Mouse (Mus musculus) MEL (cell line): ENCODE measurements around the gene Apba1.

ENCODE experiments used
- CTCF ChIP-seq, 3 experiments: IDR thresholded peaks in 2 of 3; conservative IDR thresholded peaks in 1 of 3; 2 replicates each; pipeline ENCODE4 v1.5.1; 2011 to 2012; ENCODE audit warnings: low read length in 3 of 3, low read depth in 2 of 3, mild to moderate bottlenecking in 2 of 3, improper control_type of control experiment in 1 of 3, inconsistent platforms in 1 of 3, mixed read lengths in 1 of 3, moderate library complexity in 1 of 3; ENCODE audit not compliant: control insufficient read depth in 1 of 3, insufficient read depth in 1 of 3, poor library complexity in 1 of 3, severe bottlenecking in 1 of 3
- EP300 ChIP-seq, 2 experiments: IDR thresholded peaks; 2 replicates each; pipeline ENCODE4 v1.6.1; 2011; ENCODE audit warnings: improper control_type of control experiment in 2 of 2, low read length in 2 of 2, low read depth in 1 of 2, mild to moderate bottlenecking in 1 of 2
- GABPA ChIP-seq: IDR thresholded peaks from 2 replicates; pipeline ENCODE4 v1.6.1; 2012; ENCODE audit warnings: low read depth, mild to moderate bottlenecking, inconsistent platforms, low read length, improper control_type of control experiment, moderate library complexity
- GATA1 ChIP-seq: IDR thresholded peaks from 2 replicates; pipeline ENCODE4 v1.6.1; 2011; ENCODE audit warnings: low read depth, low read length, improper control_type of control experiment
- HCFC1 ChIP-seq: IDR thresholded peaks from 2 replicates; pipeline ENCODE4 v1.6.1; 2012; ENCODE audit warnings: low read depth, mild to moderate bottlenecking, inconsistent platforms, low read length, improper control_type of control experiment, moderate library complexity
- MAFK ChIP-seq: IDR thresholded peaks from 2 replicates; pipeline ENCODE4 v1.6.1; 2011; ENCODE audit warnings: low read depth, mild to moderate bottlenecking, low read length, improper control_type of control experiment, borderline replicate concordance
- POLR2A ChIP-seq, 2 experiments: IDR thresholded peaks; 2 replicates each; pipeline ENCODE4 v1.6.1; 2011 to 2012; ENCODE audit warnings: low read length in 2 of 2, mild to moderate bottlenecking in 2 of 2, control low read depth in 1 of 2, improper control_type of control experiment in 1 of 2, low read depth in 1 of 2, moderate library complexity in 1 of 2; ENCODE audit not compliant: control insufficient read depth in 1 of 2, insufficient read depth in 1 of 2, poor library complexity in 1 of 2
- POLR2AphosphoS2 ChIP-seq: IDR thresholded peaks from 2 replicates; pipeline ENCODE4 v1.6.1; 2011; ENCODE audit warnings: low read length, improper control_type of control experiment
- TCF12 ChIP-seq: IDR thresholded peaks from 2 replicates; pipeline ENCODE4 v1.6.1; 2014; ENCODE audit warnings: low read depth, mild to moderate bottlenecking, inconsistent platforms, low read length, improper control_type of control experiment, moderate library complexity
- ZC3H11A ChIP-seq: IDR thresholded peaks from 2 replicates; pipeline ENCODE4 v1.6.1; 2012; ENCODE audit warnings: low read depth, mild to moderate bottlenecking, inconsistent platforms, low read length, improper control_type of control experiment
- ZKSCAN1 ChIP-seq: IDR thresholded peaks from 2 replicates; pipeline ENCODE4 v1.6.1; 2012; ENCODE audit warnings: low read depth, mild to moderate bottlenecking, inconsistent platforms, low read length, improper control_type of control experiment, moderate library complexity
- ZNF384 ChIP-seq: IDR thresholded peaks from 2 replicates; pipeline ENCODE4 v1.6.1; 2012; ENCODE audit warnings: low read depth, mild to moderate bottlenecking, inconsistent platforms, low read length, improper control_type of control experiment

DNA sequence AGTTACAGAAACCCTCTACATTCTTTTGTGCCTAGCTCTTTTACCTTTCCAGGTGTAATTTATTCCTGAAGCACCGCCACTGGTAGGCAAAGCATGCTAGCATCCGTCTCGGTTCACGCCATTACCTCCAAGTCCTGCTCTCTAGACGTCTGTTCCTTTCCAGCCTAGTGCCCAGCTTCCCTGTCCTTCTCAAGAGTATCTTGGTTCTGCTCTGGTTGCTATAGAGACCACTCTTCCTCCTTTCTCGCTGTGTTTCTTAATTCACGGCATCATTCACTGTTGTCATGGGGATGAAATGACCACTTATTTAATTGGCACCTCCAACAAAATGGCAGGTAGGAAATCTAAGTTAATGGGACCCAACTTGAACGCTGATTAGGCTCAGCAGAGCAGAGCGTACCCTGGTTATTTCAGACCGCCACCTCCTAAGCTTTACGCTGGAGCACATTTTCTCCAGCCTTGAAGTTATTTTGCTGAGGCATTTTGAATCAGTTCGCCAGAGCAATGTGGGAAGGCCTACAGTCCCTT is 182.8 kb downstream of the Apba1 start:
- TF ChIP-seq GATA1 (no peak), POLR2A (IDR thresholded peaks at IDR 0.05; ENCODE audit: control insufficient read depth in 1 of 2, insufficient read depth in 1 of 2, low read depth in 1 of 2, low read length in 2 of 2, poor library complexity in 1 of 2) (no peak), ZKSCAN1 (no peak), CTCF (IDR thresholded peaks at IDR 0.05 in 2 of 3, conservative IDR thresholded peaks at IDR 0.05 in 1 of 3; ENCODE audit: control insufficient read depth in 1 of 3, insufficient read depth in 1 of 3, low read depth in 2 of 3, low read length in 3 of 3, poor library complexity in 1 of 3, severe bottlenecking in 1 of 3) (no peak), EP300 (IDR thresholded peaks at IDR 0.05; ENCODE audit: low read depth in 1 of 2, low read length in 2 of 2) (no peak), HCFC1 (no peak), POLR2AphosphoS2 (no peak), ZC3H11A (no peak), TCF12 (no peak), MAFK (no peak), ZNF384 (no peak), GABPA (no peak)
